Mouse (Mus musculus): ENCODE data around the gene Olfr157.
"Not testable (repeated sequence)": the region's sequence is repeated elsewhere in the genome, so short reads cannot be mapped to it uniquely, and the experiment has no call there.

Gene Olfr157

GRCm38 (mm10) chr4:43798936-43799335, 41.1 kb downstream of the Olfr157 start:
- no peak for DNase-seq (ENCODE audit: low spot score in 2 of 2)

GRCm38 (mm10) chr4:43795844-43796243, 44.2 kb downstream of the Olfr157 start:
- not testable (repeated sequence) for DNase-seq (ENCODE audit: low spot score in 2 of 2)

- no peak for DNase-seq (ENCODE audit: low spot score in 2 of 2)
Measured at GRCm38 (mm10) chr4:43795296-43795695, 44.7 kb downstream of the Olfr157 start.

Data from urinary bladder, adult 18-20 months (tissue).